Mouse (Mus musculus) bone marrow macrophage, adult 2 months (primary cell): ENCODE measurements at regions not wholly inside any gene's neighbourhood (a gene's known extent, or its start where the extent isn't known, plus 50 kb on each side); places are given as distances from the start of the nearest gene placed in this dataset.

ENCODE experiments used
- CTCF ChIP-seq: IDR thresholded peaks from 2 replicates; pipeline ENCODE4 v1.5.1; 2012; ENCODE audit warnings: low read depth, mild to moderate bottlenecking, low read length, moderate library complexity
- POLR2A ChIP-seq: IDR thresholded peaks from 2 replicates; pipeline ENCODE4 v1.6.1; 2012; ENCODE audit warnings: mild to moderate bottlenecking, low read depth, low read length, borderline replicate concordance

- no peak for TF ChIP-seq POLR2A
- no peak for TF ChIP-seq CTCF
These were observed 140.4 kb downstream of the Katnal1 start for GRCm38 (mm10) chr5:148788690-148789089.
